Mouse (Mus musculus) hindbrain, embryonic 16.5 days (tissue): ENCODE data around the gene Gss. TPM values are rescaled to one million over a fixed set of nuclear protein-coding genes. Genes with fewer than 3 reads are reported as not detected.
A peak's percentile ranks its signal among the peaks of the same experiment; 100 is the strongest.

Experiments used
- ATAC-seq: fragments of 200-750 bp; cut with Nextera tagmentation; 2 replicates; pipeline ENCODE4 v1.8.0; 2017; ENCODE audit warnings: moderate TSS enrichment, moderate library complexity
- H3K27ac ChIP-seq: fragments of 300-500 bp; sonication (generic); 2 replicates; pipeline ENCODE4 v1.5.1; 2014; ENCODE audit warnings: low read depth, mild to moderate bottlenecking, control low read depth, low read length, moderate library complexity
- H3K27me3 ChIP-seq: fragments of 300-500 bp; sonication (generic); replicated peaks from 2 replicates; pipeline ENCODE4 v1.6.1; 2014; ENCODE audit warnings: low read length; ENCODE audit not compliant: control insufficient read depth, insufficient read depth
- H3K36me3 ChIP-seq: fragments of 300-500 bp; sonication (generic); 2 replicates; pipeline ENCODE4 v1.6.1; 2014; ENCODE audit warnings: mild to moderate bottlenecking, low read length, moderate library complexity, mixed read lengths; ENCODE audit not compliant: control insufficient read depth, insufficient read depth
- H3K4me1 ChIP-seq: fragments of 300-500 bp; sonication (generic); 2 replicates; pipeline ENCODE4 v1.6.1; 2014; ENCODE audit warnings: low read depth, low read length; ENCODE audit not compliant: control insufficient read depth, insufficient read depth
- H3K4me2 ChIP-seq: fragments of 300-500 bp; sonication (generic); 2 replicates; pipeline ENCODE4 v1.6.1; 2014; ENCODE audit warnings: mild to moderate bottlenecking, low read length, control low read depth, moderate library complexity
- H3K4me3 ChIP-seq: fragments of 300-500 bp; sonication (generic); 2 replicates; pipeline ENCODE4 v1.5.1; 2014; ENCODE audit warnings: mild to moderate bottlenecking, low read length, control low read depth, moderate library complexity
- H3K9ac ChIP-seq: fragments of 300-500 bp; sonication (generic); 2 replicates; pipeline ENCODE4 v1.6.1; 2014; ENCODE audit warnings: low read depth, mild to moderate bottlenecking, control low read depth, low read length, moderate library complexity
- H3K9me3 ChIP-seq: fragments of 300-500 bp; sonication (generic); 2 replicates; pipeline ENCODE4 v1.6.1; 2014; ENCODE audit warnings: mild to moderate bottlenecking, low read length, moderate library complexity; ENCODE audit not compliant: control insufficient read depth
- WGBS: fragments of 180-500 bp; shearing (Covaris S2); extraction: QIAGEN DNeasy Blood & Tissue Kit; methylation state at CpG from one replicate; pipeline ENCODE4 v1.1.7; 2014; 5-methylcytosine and 5-hydroxymethylcytosine counted together
- polyA plus RNA-seq: library from polyadenylated mRNA; unstranded; fragments of >200 nt; fragmentation: Nextera tagmentation; extraction: Ambion mirVana; gene quantifications from 2 replicates; pipeline ENCODE4 v1.2.1, GENCODE M21; 2015

The Gss gene
- polyA plus RNA-seq, 1 experiment from 2014 or later = 15.7 TPM

- Histone ChIP-seq H3K27ac (no peak overlapping the region), H3K36me3 (no peaks in the 10 kb centered on the region), H3K4me1 (peaks cover 10% of the 10 kb centered on the region), H3K4me2 (no peak overlapping the region), H3K9me3 (no peaks in the 10 kb centered on the region), H3K27me3 (peaks cover 4% of the 10 kb centered on the region; the same call in 1 of the 2 replicates), H3K4me3 (no peak overlapping the region), H3K9ac (no peak overlapping the region)
- ATAC-seq = no peak
- 41% methylated on average over 10 of the region's 10 CpGs for WGBS
Observed at GRCm38 (mm10) chr2:155624730-155625129, 32.1 kb upstream of the Gss start.

GRCm38 (mm10) chr2:155623996-155624395, 31.4 kb upstream of the Gss start:
- Histone ChIP-seq H3K9me3 (no peaks in the 10 kb centered on the region), H3K4me2 (no peak overlapping the region), H3K27ac (no peak overlapping the region), H3K4me3 (no peak overlapping the region), H3K27me3 (peaks cover 4% of the 10 kb centered on the region; the same call in 1 of the 2 replicates), H3K36me3 (no peaks in the 10 kb centered on the region), H3K9ac (no peak overlapping the region), H3K4me1 (peaks cover 3% of the 10 kb centered on the region)
- 89% methylated on average over 6 of the region's 6 CpGs for WGBS
- no peak for ATAC-seq

GRCm38 (mm10) chr2:155622606-155623005, 30.0 kb upstream of the Gss start:
- no peaks in the 10 kb centered on the region for H3K36me3 ChIP-seq
- H3K27me3 ChIP-seq = 0 out of 2 replicates have a peak, but pooled peaks cover 1% of the 10 kb centered on the region
- ATAC-seq = no peak
- H3K4me3 ChIP-seq = no peak overlapping the region
- no peaks in the 10 kb centered on the region; the same call in 1 of the 2 replicates for H3K4me1 ChIP-seq
- no peak overlapping the region for H3K27ac ChIP-seq
- H3K9ac ChIP-seq = no peak overlapping the region
- no peaks in the 10 kb centered on the region for H3K9me3 ChIP-seq
- H3K4me2 ChIP-seq = no peak overlapping the region
- WGBS = 33% methylated on average over 11 of the region's 11 CpGs

GRCm38 (mm10) chr2:155619817-155620216, 27.2 kb upstream of the Gss start:
- no peak overlapping the region for H3K27ac ChIP-seq
- H3K4me3 ChIP-seq = no peak overlapping the region
- no peak overlapping the region for H3K4me2 ChIP-seq
- no peaks in the 10 kb centered on the region for H3K36me3 ChIP-seq
- ATAC-seq = peak; percentile 46
- H3K27me3 ChIP-seq = no peaks in the 10 kb centered on the region
- H3K4me1 ChIP-seq = no peaks in the 10 kb centered on the region
- no peaks in the 10 kb centered on the region for H3K9me3 ChIP-seq
- no peak overlapping the region for H3K9ac ChIP-seq
- 18% methylated on average over 8 of the region's 8 CpGs for WGBS

- Histone ChIP-seq H3K9ac (no peak overlapping the region), H3K36me3 (no peaks in the 10 kb centered on the region), H3K4me3 (no peak overlapping the region), H3K4me2 (no peak overlapping the region), H3K27ac (no peak overlapping the region), H3K4me1 (peaks cover 5% of the 10 kb centered on the region; the same call in 1 of the 2 replicates), H3K27me3 (no peaks in the 10 kb centered on the region; the same call in 1 of the 2 replicates), H3K9me3 (no peaks in the 10 kb centered on the region)
- WGBS = 62% methylated on average over 6 of the region's 6 CpGs
- no peak for ATAC-seq
Observed at GRCm38 (mm10) chr2:155616971-155617370, 24.4 kb upstream of the Gss start.

GRCm38 (mm10) chr2:155613953-155614352, 21.3 kb upstream of the Gss start:
- H3K27ac ChIP-seq = no peak overlapping the region
- 68% methylated on average over 8 of the region's 8 CpGs for WGBS
- peak; percentile 9; the same call in 1 of the 2 replicates for ATAC-seq
- no peak overlapping the region for H3K9ac ChIP-seq
- peak overlapping the region; percentile 32 for H3K4me3 ChIP-seq
- no peaks in the 10 kb centered on the region; the same call in 1 of the 2 replicates for H3K27me3 ChIP-seq
- H3K4me1 ChIP-seq = peaks cover 5% of the 10 kb centered on the region; the same call in 1 of the 2 replicates
- H3K9me3 ChIP-seq = no peaks in the 10 kb centered on the region
- peak overlapping the region; percentile 60 for H3K4me2 ChIP-seq
- no peaks in the 10 kb centered on the region for H3K36me3 ChIP-seq

- Histone ChIP-seq H3K36me3 (no peaks in the 10 kb centered on the region), H3K9ac (peak overlapping the region; percentile 48), H3K9me3 (no peaks in the 10 kb centered on the region), H3K27ac (no peak overlapping the region), H3K27me3 (no peaks in the 10 kb centered on the region; the same call in 1 of the 2 replicates), H3K4me2 (peak overlapping the region; percentile 60), H3K4me3 (peak overlapping the region; percentile 32), H3K4me1 (peaks cover 5% of the 10 kb centered on the region; the same call in 1 of the 2 replicates)
- ATAC-seq = peak; percentile 87
- 7% methylated on average over 20 of the region's 20 CpGs for WGBS
Observed at GRCm38 (mm10) chr2:155613326-155613755, 20.7 kb upstream of the Gss start.

- H3K4me2 ChIP-seq = no peak overlapping the region
- H3K27ac ChIP-seq = no peak overlapping the region
- ATAC-seq = no peak
- no peak overlapping the region for H3K9ac ChIP-seq
- peaks cover 5% of the 10 kb centered on the region; the same call in 1 of the 2 replicates for H3K4me1 ChIP-seq
- H3K4me3 ChIP-seq = no peak overlapping the region
- no peaks in the 10 kb centered on the region for H3K36me3 ChIP-seq
- no peaks in the 10 kb centered on the region; the same call in 1 of the 2 replicates for H3K27me3 ChIP-seq
- 87% methylated on average over 9 of the region's 9 CpGs for WGBS
- no peaks in the 10 kb centered on the region for H3K9me3 ChIP-seq
Observed at GRCm38 (mm10) chr2:155611834-155612550, 19.4 kb upstream of the Gss start.

- Histone ChIP-seq H3K4me1 (peaks cover 5% of the 10 kb centered on the region; the same call in 1 of the 2 replicates), H3K36me3 (no peaks in the 10 kb centered on the region)
Observed at GRCm38 (mm10) chr2:155610978-155611377, 18.4 kb upstream of the Gss start, which contains the start of gene Myh7b. Gene Myh7b, plus strand, starts transcription at chr2:155611212.

More at GRCm38 (mm10) chr2:155610978-155611377, 18.4 kb upstream of the Gss start, which contains the start of gene Myh7b:
- Histone ChIP-seq H3K27me3 (no peaks in the 10 kb centered on the region; the same call in 1 of the 2 replicates), H3K4me3 (no peak within 1 kb of the TSS), H3K4me2 (no peak within 1 kb of the TSS), H3K27ac (no peak within 1 kb of the TSS), H3K9ac (no peak within 1 kb of the TSS), H3K9me3 (no peaks in the 10 kb centered on the region)
- WGBS = 36% methylated on average over 4 of the region's 4 CpGs
- no peak for ATAC-seq
